Mouse (Mus musculus) left cerebral cortex, adult 2 months (tissue): ENCODE measurements around the gene Fam126b. TPM values are rescaled to one million over a fixed set of nuclear protein-coding genes. Genes with fewer than 3 reads are reported as not detected.

Source experiments
- DNase-seq, 2 experiments: peaks; one replicate each; pipeline ENCODE4 v3.0.0; 2021 to 2022; ENCODE audit warnings: low spot score in 2 of 2, mixed read lengths in 1 of 2; ENCODE audit errors: extremely low spot score in 1 of 2
- H3K27ac ChIP-seq: fragments of 200-600 bp; 2 replicates; pipeline ENCODE4 v1.8.1; 2022
- H3K4me3 ChIP-seq: fragments of 200-600 bp; 2 replicates; pipeline ENCODE4 v1.8.1; 2022
- CTCF ChIP-seq: fragments of 200-600 bp; IDR thresholded peaks from 2 replicates; pipeline ENCODE4 v1.8.1; 2022; ENCODE audit warnings: antibody characterized with exemption, mild to moderate bottlenecking, moderate library complexity
- intact Hi-C: fragments of 180-260 bp; cut with DNase I; formaldehyde crosslinking; loops from one replicate; pipeline ENCODE4 v1.15.1; 2025
- total RNA-seq, 2 experiments: library from RNA; stranded (reverse); gene quantifications; 2 replicates each; pipeline ENCODE4 v1.2.3; 2021

Fam126b gene
- total RNA-seq, 2 experiments from 2014 or later = 133 to 146 TPM

GRCm38 (mm10) chr1:58482647-58483046 is 103.5 kb downstream of the Fam126b start:
- Histone ChIP-seq H3K27ac (no peak overlapping the region), H3K4me3 (no peak overlapping the region)
- intact Hi-C loops = no loop called here
- no peak for DNase-seq
- TF ChIP-seq CTCF = no peak

- no peak for TF ChIP-seq CTCF
- no peak for DNase-seq
- Histone ChIP-seq H3K27ac (no peak overlapping the region), H3K4me3 (no peak overlapping the region)
- intact Hi-C loops = no loop called here
These were observed 110.5 kb downstream of the Fam126b start for GRCm38 (mm10) chr1:58475662-58476061.

Other genes with a start within 250 kb of the Fam126b start
- 100 to 1,000 TPM; 137 to 146 TPM for gene Bzw1, start 193.4 kb downstream of the Fam126b start, total RNA-seq
- gene Clk1, start 162.3 kb downstream of the Fam126b start, total RNA-seq = 100 to 1,000 TPM; 119 to 134 TPM
- 10 to 100 TPM; 15.6 to 19.1 TPM for gene Nif3l1, start 141.2 kb downstream of the Fam126b start, total RNA-seq
- gene Ppil3, start 140.8 kb downstream of the Fam126b start, total RNA-seq = 10 to 100 TPM; 23.1 to 25.9 TPM
- gene Orc2, start 81.2 kb downstream of the Fam126b start, total RNA-seq = 10 to 100 TPM; 29.1 to 30.2 TPM
- 100 to 1,000 TPM; 109 to 114 TPM for gene Ndufb3, start 61 bp upstream of the Fam126b start, total RNA-seq
- gene Als2cr12, start 109.7 kb upstream of the Fam126b start, total RNA-seq = not detected
- gene Cflar, start 125.2 kb upstream of the Fam126b start, total RNA-seq = 10 to 100 TPM; 25.1 to 30.1 TPM
- 1 to 10 TPM; 1.8 to 2.9 TPM for gene Casp8, start 209.1 kb upstream of the Fam126b start, total RNA-seq